20 mouse cellular contexts compared by ENCODE assay signal in genomic region chr10:4776714-4777090, GRCm38 (mm10).
"Had no signal": no experiment of that assay in that cellular context is flagged by ENCODE, and none has a peak within 500 bp of the region (broad histone marks: within the 10 kb centered on the region; RNA-seq: fewer than 3 reads in every experiment).

No protein-coding gene starts in this region.

- DNase-seq: gastrocnemius, postnatal 14 days; gastrocnemius, postnatal 36 days; heart, postnatal 36 days; layer of hippocampus, adult 9-11 months; layer of hippocampus, postnatal 36 days; liver had no signal

- H3K4me1 ChIP-seq: heart, embryonic 13.5 days; heart, embryonic 15.5 days; hindbrain, embryonic 13.5 days; hindbrain, embryonic 15.5 days; kidney, embryonic 15.5 days; limb, embryonic 10.5 days; limb, embryonic 12.5 days had no signal

- H3K9me3 ChIP-seq: heart, embryonic 13.5 days; heart, embryonic 15.5 days; hindbrain, embryonic 13.5 days; hindbrain, embryonic 15.5 days; kidney, embryonic 15.5 days; limb, embryonic 10.5 days; limb, embryonic 12.5 days had no signal

- ATAC-seq: hindbrain, postnatal 0 days; intestine, embryonic 16.5 days had no signal

- H3K27ac ChIP-seq: heart, adult 2 months; heart, embryonic 13.5 days; heart, embryonic 15.5 days; hindbrain, embryonic 13.5 days; hindbrain, embryonic 15.5 days; hindbrain, postnatal 0 days; kidney, embryonic 15.5 days; kidney, postnatal 0 days; limb, embryonic 10.5 days; limb, embryonic 12.5 days; liver, embryonic 14.5 days had no signal

- H3K27me3 ChIP-seq: heart, embryonic 13.5 days; heart, embryonic 15.5 days; hindbrain, embryonic 13.5 days; hindbrain, embryonic 15.5 days; kidney, embryonic 15.5 days; limb, embryonic 12.5 days had no signal

- H3K9ac ChIP-seq: heart, embryonic 13.5 days; heart, embryonic 15.5 days; hindbrain, embryonic 13.5 days; hindbrain, embryonic 15.5 days; kidney, embryonic 15.5 days; limb, embryonic 12.5 days; liver, embryonic 14.5 days had no signal

- H3K4me3 ChIP-seq: heart, adult 2 months; heart, embryonic 13.5 days; heart, embryonic 15.5 days; hindbrain, embryonic 13.5 days; hindbrain, embryonic 15.5 days; kidney, embryonic 15.5 days; limb, embryonic 10.5 days; limb, embryonic 12.5 days had no signal

- H3K4me2 ChIP-seq: heart, embryonic 11.5 days; heart, embryonic 13.5 days; heart, embryonic 15.5 days; hindbrain, embryonic 13.5 days; hindbrain, embryonic 15.5 days; kidney, embryonic 15.5 days; limb, embryonic 12.5 days; liver, embryonic 11.5 days had no signal

- H3K36me3 ChIP-seq: heart, embryonic 13.5 days; heart, embryonic 15.5 days; hindbrain, embryonic 13.5 days; hindbrain, embryonic 15.5 days; kidney, embryonic 15.5 days; limb, embryonic 10.5 days; limb, embryonic 12.5 days had no signal
